Mouse (Mus musculus): ENCODE data around the gene 4930438A08Rik.

GRCm38 (mm10) chr11:58226425-58226824 lies 48.2 kb upstream of the 4930438A08Rik start:
- TF ChIP-seq CTCF (IDR thresholded peaks at IDR 0.05; ENCODE audit: extremely low read depth, insufficient read depth, insufficient read length, insufficient replicate concordance): no peak
- TF ChIP-seq POLR2A (IDR thresholded peaks at IDR 0.05; ENCODE audit: low read depth, low read length): no peak
